Comparison of ENCODE assay signal across 29 mouse cellular contexts in genomic region chr11:53619428-53619827, GRCm38 (mm10). TPM values are rescaled to one million over a fixed set of nuclear protein-coding genes. Genes with fewer than 3 reads are reported as not detected.
"Had no signal": no experiment of that assay in that cellular context is flagged by ENCODE, and none has a peak within 500 bp of the region (broad histone marks: within the 10 kb centered on the region; RNA-seq: fewer than 3 reads in every experiment).

No protein-coding gene starts in this region.

- H3K9ac ChIP-seq: limb, embryonic 12.5 days; limb, embryonic 15.5 days; lung, embryonic 14.5 days; stomach, embryonic 15.5 days had no signal

- H3K4me3 ChIP-seq: limb, embryonic 12.5 days; limb, embryonic 15.5 days; stomach, embryonic 15.5 days had no signal

- ATAC-seq: inflammation-experienced regulatory T-cells, adult 6 months; intestine, embryonic 16.5 days; lung, postnatal 0 days had no signal

- H3K36me3 ChIP-seq: limb, embryonic 12.5 days; limb, embryonic 15.5 days; stomach, embryonic 15.5 days had no signal

- H3K27me3 ChIP-seq: limb, embryonic 12.5 days; limb, embryonic 15.5 days; stomach, embryonic 15.5 days had no signal

- H3K4me1 ChIP-seq: limb, embryonic 12.5 days; limb, embryonic 15.5 days; stomach, embryonic 15.5 days had no signal

- DNase-seq: kidney, adult 18-20 months; kidney, adult 9 months; kidney, postnatal 14 days; kidney, postnatal 4 days; left cerebral cortex, postnatal 4 days; lung, embryonic 14.5 days; lung, postnatal 36 days; midbrain, embryonic 14.5 days; retina, postnatal 1 day; right cerebral cortex, postnatal 25 days; thymus, postnatal 4 days had no signal

- H3K9me3 ChIP-seq: limb, embryonic 12.5 days; limb, embryonic 15.5 days; stomach, embryonic 15.5 days had no signal

- H3K27ac ChIP-seq: limb, embryonic 12.5 days; limb, embryonic 15.5 days; stomach, embryonic 15.5 days had no signal

- H3K4me2 ChIP-seq: limb, embryonic 12.5 days; limb, embryonic 15.5 days; lung, embryonic 14.5 days; midbrain, embryonic 11.5 days; stomach, embryonic 15.5 days had no signal

RNA-seq across cellular contexts. Expression of gene Il4, which starts 1.0 kb away (rescaled TPM):
- total RNA-seq: layer of hippocampus, adult 18-20 months; layer of hippocampus, postnatal 14 days; left cerebral cortex, postnatal 14 days; left cerebral cortex, postnatal 4 days; midbrain, postnatal 0 days had no signal
- polyA plus RNA-seq: small intestine, adult 2 months had no signal

RNA-seq across cellular contexts. Expression of gene Il13, which starts 15.1 kb away (rescaled TPM):
- total RNA-seq: layer of hippocampus, adult 18-20 months; layer of hippocampus, postnatal 14 days; left cerebral cortex, adult 8-10 months; left cerebral cortex, postnatal 14 days; left cerebral cortex, postnatal 4 days; megakaryocyte-erythroid progenitor cell, adult 5-6 weeks; midbrain, postnatal 0 days had no signal
- polyA plus RNA-seq: inflammation-experienced regulatory T-cells, adult 6 months; intestine, embryonic 16.5 days; kidney, embryonic 16.5 days; limb, embryonic 12.5 days; limb, embryonic 15.5 days; liver, embryonic 16.5 days; lung, embryonic 14.5 days; lung, postnatal 0 days; midbrain, embryonic 11.5 days; midbrain, embryonic 14.5 days; midbrain, postnatal 0 days; neural tube, embryonic 11.5 days; neural tube, embryonic 14.5 days; stomach, embryonic 15.5 days had no signal
